8 mouse cellular contexts compared by ENCODE assay signal in genomic region chr5:64883906-64884591, GRCm38 (mm10). TPM values are rescaled to one million over a fixed set of nuclear protein-coding genes. Genes with fewer than 3 reads are reported as not detected.
DNase-seq lines count a peak whose midpoint lies in the region; ATAC-seq and TF ChIP-seq lines count a peak whose summit lies in the region.

No protein-coding gene starts in this region.

- no peak overlapping the region; the same call in 1 of the 2 replicates for H3K4me2 ChIP-seq in kidney, embryonic 15.5 days
- peak overlapping the region; percentile 31 for H3K4me2 ChIP-seq in heart, embryonic 15.5 days
- H3K4me2 ChIP-seq in limb, embryonic 15.5 days = no peak overlapping the region
- no peak overlapping the region for H3K4me2 ChIP-seq in midbrain, postnatal 0 days (ENCODE audit: low read depth, low read length, poor library complexity, severe bottlenecking)

- ATAC-seq in kidney, embryonic 15.5 days (replicated peaks; ENCODE audit: low FRiP score) = 0 out of 2 replicates have a peak, but pooled peaks have one; percentile 23
- ATAC-seq in heart, embryonic 15.5 days (replicated peaks; ENCODE audit: insufficient number of reproducible peaks, insufficient read depth, low FRiP score, low read depth) = peak; percentile 71
- ATAC-seq in limb, embryonic 15.5 days (ENCODE audit: insufficient number of reproducible peaks, low FRiP score, low TSS enrichment, low read depth) = no peak
- no peak for ATAC-seq in midbrain, postnatal 0 days (ENCODE audit: low FRiP score)

- no peak for DNase-seq in kidney, postnatal 10 days
- peak; percentile 10 for DNase-seq in c-Kit-positive CD71-positive TER-119-positive erythroid progenitor cells, embryonic 14.5 days (ENCODE audit: low spot score)
- no peak for DNase-seq in midbrain, postnatal 0 days (ENCODE audit: low spot score)
- DNase-seq in right cerebral cortex, postnatal 4 days = no peak
- no peak for DNase-seq in cerebellum, postnatal 36 days

- peak overlapping the region; percentile 65 for H3K27ac ChIP-seq in kidney, embryonic 15.5 days
- peak overlapping the region; percentile 81 for H3K27ac ChIP-seq in heart, embryonic 15.5 days
- H3K27ac ChIP-seq in limb, embryonic 15.5 days = peak overlapping the region; percentile 54
- H3K27ac ChIP-seq in midbrain, postnatal 0 days (ENCODE audit: low read depth, low read length) = no peak overlapping the region

- peaks cover 17% of the 10 kb centered on the region for H3K4me1 ChIP-seq in kidney, embryonic 15.5 days
- H3K4me1 ChIP-seq in heart, embryonic 15.5 days (replicated peaks) = peaks cover 14% of the 10 kb centered on the region
- peaks cover 7% of the 10 kb centered on the region for H3K4me1 ChIP-seq in limb, embryonic 15.5 days
- no peaks in the 10 kb centered on the region for H3K4me1 ChIP-seq in midbrain, postnatal 0 days (ENCODE audit: insufficient read depth, low read length)

- no peaks in the 10 kb centered on the region for H3K9me3 ChIP-seq in kidney, embryonic 15.5 days (replicated peaks)
- H3K9me3 ChIP-seq in heart, embryonic 15.5 days (replicated peaks) = 0 out of 2 replicates have a peak, but pooled peaks cover 4% of the 10 kb centered on the region
- no peaks in the 10 kb centered on the region for H3K9me3 ChIP-seq in limb, embryonic 15.5 days
- H3K9me3 ChIP-seq in midbrain, postnatal 0 days (ENCODE audit: low read length) = peaks cover 2% of the 10 kb centered on the region; the same call in 1 of the 2 replicates

- H3K9ac ChIP-seq in kidney, embryonic 15.5 days = no peak overlapping the region
- H3K9ac ChIP-seq in heart, embryonic 15.5 days = 0 out of 2 replicates have a peak overlapping the region, but pooled peaks have one; percentile 6
- no peak overlapping the region for H3K9ac ChIP-seq in limb, embryonic 15.5 days
- no peak overlapping the region for H3K9ac ChIP-seq in midbrain, postnatal 0 days (replicated peaks; ENCODE audit: low read length, poor library complexity, severe bottlenecking)

- H3K36me3 ChIP-seq in kidney, embryonic 15.5 days = no peaks in the 10 kb centered on the region
- no peaks in the 10 kb centered on the region for H3K36me3 ChIP-seq in heart, embryonic 15.5 days
- no peaks in the 10 kb centered on the region for H3K36me3 ChIP-seq in limb, embryonic 15.5 days
- H3K36me3 ChIP-seq in midbrain, postnatal 0 days (ENCODE audit: insufficient read depth, low read length) = no peaks in the 10 kb centered on the region

- H3K27me3 ChIP-seq in kidney, embryonic 15.5 days = no peaks in the 10 kb centered on the region
- no peaks in the 10 kb centered on the region for H3K27me3 ChIP-seq in heart, embryonic 15.5 days
- H3K27me3 ChIP-seq in limb, embryonic 15.5 days = no peaks in the 10 kb centered on the region
- no peaks in the 10 kb centered on the region for H3K27me3 ChIP-seq in midbrain, postnatal 0 days (ENCODE audit: insufficient read depth, low read length)

- peak; percentile 7; the same call in 1 of the 2 replicates for TF ChIP-seq CTCF in midbrain, postnatal 0 days (IDR thresholded peaks at IDR 0.05)

- WGBS in kidney, embryonic 15.5 days = 58% methylated on average over 8 of the region's 8 CpGs
- 32% methylated on average over 8 of the region's 8 CpGs for WGBS in heart, embryonic 15.5 days
- 63% methylated on average over 8 of the region's 8 CpGs for WGBS in limb, embryonic 15.5 days
- 61% methylated on average over 8 of the region's 8 CpGs for WGBS in midbrain, postnatal 0 days

- no peak overlapping the region for H3K4me3 ChIP-seq in kidney, embryonic 15.5 days (replicated peaks)
- H3K4me3 ChIP-seq in heart, embryonic 15.5 days = no peak overlapping the region
- no peak overlapping the region for H3K4me3 ChIP-seq in limb, embryonic 15.5 days
- H3K4me3 ChIP-seq in midbrain, postnatal 0 days (ENCODE audit: low read depth, low read length) = no peak overlapping the region

RNA-seq across cellular contexts. Expression of gene Tlr1, which starts 49.3 kb away (rescaled TPM):
- polyA plus RNA-seq in kidney, embryonic 15.5 days (2015; fragmentation: Nextera tagmentation; extraction: Ambion mirVana) = 0.65 and 1.0 TPM in 2 replicates
- polyA plus RNA-seq in heart, embryonic 15.5 days (2015; fragmentation: Nextera tagmentation; extraction: Ambion mirVana) = 0.48 and 0.82 TPM in 2 replicates
- 1.1 and 1.3 TPM in 2 replicates for polyA plus RNA-seq in limb, embryonic 15.5 days (2015; fragmentation: Nextera tagmentation; extraction: Ambion mirVana)
- 0.14 and 0.99 TPM in 2 replicates for total RNA-seq in midbrain, postnatal 0 days (2014; rRNA removed)
- polyA plus RNA-seq in midbrain, postnatal 0 days (2015; fragmentation: Nextera tagmentation; extraction: Ambion mirVana) = 0.49 and 0.52 TPM in 2 replicates

Comparison
In these comparisons a context has a peak if more than half of its experiments do, and no peak if none do; other contexts are left out.
1. ATAC-seq: peak in kidney, embryonic 15.5 days (single experiment) and heart, embryonic 15.5 days (single experiment); none in limb, embryonic 15.5 days (single experiment) and midbrain, postnatal 0 days (single experiment).